Mouse (Mus musculus): ENCODE measurements at regions not wholly inside any gene's neighbourhood (a gene's known extent, or its start where the extent isn't known, plus 50 kb on each side); places are given as distances from the start of the nearest gene placed in this dataset.
"Not testable (repeated sequence)": the region's sequence is repeated elsewhere in the genome, so short reads cannot be mapped to it uniquely, and the experiment has no call there.

DNA sequence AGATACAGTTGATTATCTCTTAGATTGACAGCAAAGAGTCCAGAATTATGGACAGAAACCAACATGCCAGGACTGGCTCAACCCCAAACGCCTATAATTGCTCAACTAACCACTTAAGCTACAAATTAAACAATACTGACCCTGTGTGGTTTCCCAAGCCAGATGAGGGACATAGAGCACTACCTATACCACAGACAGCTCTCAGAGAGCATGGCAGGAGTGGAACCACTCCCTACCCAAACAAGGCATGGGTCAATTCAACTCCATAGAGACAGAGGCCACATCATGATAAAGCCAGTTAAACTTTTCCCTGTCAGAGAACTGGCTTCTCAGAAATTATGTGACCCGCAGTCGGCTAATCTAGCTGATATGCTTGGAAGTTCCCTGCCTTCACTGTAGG is 490.7 kb upstream of the Tbl1xr1 start:
- Histone ChIP-seq H3K4me1 (ENCODE audit: control insufficient read depth, insufficient read depth, low read depth, low read length) (no peaks in the 10 kb centered on the region), H3K36me3 (ENCODE audit: control insufficient read depth, insufficient read depth, low read length) (no peaks in the 10 kb centered on the region), H3K9me3 (ENCODE audit: control insufficient read depth, low read length) (no peaks in the 10 kb centered on the region), H3K27ac (ENCODE audit: low read depth, low read length) (no peak overlapping the region), H3K27me3 (replicated peaks; ENCODE audit: control insufficient read depth, insufficient read depth, low read length) (no peaks in the 10 kb centered on the region), H3K4me2 (ENCODE audit: low read length) (no peak overlapping the region), H3K4me3 (ENCODE audit: low read length) (no peak overlapping the region), H3K9ac (ENCODE audit: low read depth, low read length) (no peak overlapping the region)
- WGBS: 87% methylated on average over 3 of the region's 3 CpGs
- no peak for ATAC-seq

DNA sequence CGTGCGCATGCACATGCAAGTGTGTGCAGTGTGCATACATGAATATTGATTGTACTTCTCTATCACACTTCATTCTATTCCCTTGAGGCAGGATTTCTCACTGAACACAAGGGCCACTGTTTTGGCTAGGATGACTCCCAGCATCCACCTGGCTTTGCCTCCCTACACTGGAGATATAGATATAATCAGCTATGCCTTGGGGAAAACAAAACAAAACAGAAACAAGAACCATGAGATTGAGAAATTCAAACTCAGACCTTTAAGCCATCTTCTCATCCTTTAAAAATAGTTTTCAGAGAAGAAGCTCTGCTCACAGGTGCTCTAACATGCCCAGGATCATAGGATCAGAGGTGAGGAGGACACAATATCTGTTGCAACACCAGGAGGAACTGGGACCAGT is 469.6 kb upstream of the Tbl1xr1 start:
- no peak overlapping the region for H3K4me2 ChIP-seq (ENCODE audit: low read length)
- ATAC-seq: no peak
- no peak overlapping the region for H3K9ac ChIP-seq (ENCODE audit: low read depth, low read length)
- 98% methylated on average over 2 of the region's 2 CpGs for WGBS
- H3K27me3 ChIP-seq (replicated peaks; ENCODE audit: control insufficient read depth, insufficient read depth, low read length): no peaks in the 10 kb centered on the region
- H3K4me3 ChIP-seq (ENCODE audit: low read length): no peak overlapping the region
- H3K4me1 ChIP-seq (ENCODE audit: control insufficient read depth, insufficient read depth, low read depth, low read length): no peaks in the 10 kb centered on the region
- no peaks in the 10 kb centered on the region for H3K36me3 ChIP-seq (ENCODE audit: control insufficient read depth, insufficient read depth, low read length)
- H3K27ac ChIP-seq (ENCODE audit: low read depth, low read length): no peak overlapping the region
- peaks cover 3% of the 10 kb centered on the region; the same call in 1 of the 2 replicates for H3K9me3 ChIP-seq (ENCODE audit: control insufficient read depth, low read length)

DNA sequence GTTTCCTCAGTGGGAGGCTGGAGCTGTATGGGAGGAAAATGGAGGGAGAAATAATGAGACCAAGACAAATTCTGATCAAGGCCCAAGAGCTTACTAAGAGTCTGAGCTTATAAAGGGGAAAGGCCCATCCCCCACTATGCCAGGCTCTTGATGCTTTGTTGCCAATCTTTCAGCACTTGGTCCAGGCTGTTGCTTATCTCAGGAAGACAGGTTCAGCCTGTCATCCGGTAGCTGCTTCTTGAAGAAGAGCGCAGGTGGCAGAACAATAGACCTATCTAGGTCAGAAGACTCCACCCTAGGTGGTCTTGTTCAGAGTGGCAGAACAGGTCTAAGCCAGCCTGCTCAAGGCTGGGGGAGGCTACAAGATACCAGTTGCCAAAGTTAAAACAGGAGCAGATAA is 466.2 kb upstream of the Tbl1xr1 start:
- no peaks in the 10 kb centered on the region for H3K36me3 ChIP-seq (ENCODE audit: control insufficient read depth, insufficient read depth, low read length)
- H3K27ac ChIP-seq (ENCODE audit: low read depth, low read length): no peak overlapping the region
- no peak overlapping the region for H3K9ac ChIP-seq (ENCODE audit: low read depth, low read length)
- no peaks in the 10 kb centered on the region for H3K4me1 ChIP-seq (ENCODE audit: control insufficient read depth, insufficient read depth, low read depth, low read length)
- peaks cover 3% of the 10 kb centered on the region; the same call in 1 of the 2 replicates for H3K9me3 ChIP-seq (ENCODE audit: control insufficient read depth, low read length)
- 85% methylated on average over 2 of the region's 2 CpGs for WGBS
- H3K4me2 ChIP-seq (ENCODE audit: low read length): no peak overlapping the region
- no peak overlapping the region for H3K4me3 ChIP-seq (ENCODE audit: low read length)
- no peaks in the 10 kb centered on the region for H3K27me3 ChIP-seq (replicated peaks; ENCODE audit: control insufficient read depth, insufficient read depth, low read length)
- no peak for ATAC-seq

DNA sequence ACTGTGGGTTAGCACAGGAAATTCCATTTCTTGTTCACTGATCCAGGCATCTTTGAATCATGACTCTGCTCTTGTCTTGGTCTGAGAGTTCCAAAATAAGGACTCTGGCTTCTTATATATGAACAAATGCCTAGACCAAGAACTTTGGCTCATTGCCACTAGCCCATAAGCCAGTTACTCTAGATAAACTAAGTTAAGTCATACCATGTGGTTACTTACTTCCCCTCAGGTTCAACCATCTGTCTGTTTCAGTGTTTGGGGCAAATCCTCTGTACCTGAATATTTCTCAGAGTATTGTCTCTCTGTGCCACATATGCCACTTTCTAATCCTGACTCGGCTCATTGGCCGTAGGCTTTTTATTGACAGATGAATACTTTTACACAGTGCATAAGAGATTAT is 454.7 kb upstream of the Tbl1xr1 start:
- Histone ChIP-seq H3K27ac (ENCODE audit: low read depth, low read length) (no peak overlapping the region), H3K9ac (ENCODE audit: low read depth, low read length) (no peak overlapping the region), H3K4me1 (ENCODE audit: control insufficient read depth, insufficient read depth, low read depth, low read length) (peaks cover 4% of the 10 kb centered on the region; the same call in 1 of the 2 replicates), H3K36me3 (ENCODE audit: control insufficient read depth, insufficient read depth, low read length) (no peaks in the 10 kb centered on the region), H3K4me3 (ENCODE audit: low read length) (no peak overlapping the region), H3K9me3 (ENCODE audit: control insufficient read depth, low read length) (no peaks in the 10 kb centered on the region), H3K4me2 (ENCODE audit: low read length) (no peak overlapping the region), H3K27me3 (replicated peaks; ENCODE audit: control insufficient read depth, insufficient read depth, low read length) (no peaks in the 10 kb centered on the region)
- no peak for ATAC-seq
- WGBS: 97% methylated on average over 2 of the region's 2 CpGs

DNA sequence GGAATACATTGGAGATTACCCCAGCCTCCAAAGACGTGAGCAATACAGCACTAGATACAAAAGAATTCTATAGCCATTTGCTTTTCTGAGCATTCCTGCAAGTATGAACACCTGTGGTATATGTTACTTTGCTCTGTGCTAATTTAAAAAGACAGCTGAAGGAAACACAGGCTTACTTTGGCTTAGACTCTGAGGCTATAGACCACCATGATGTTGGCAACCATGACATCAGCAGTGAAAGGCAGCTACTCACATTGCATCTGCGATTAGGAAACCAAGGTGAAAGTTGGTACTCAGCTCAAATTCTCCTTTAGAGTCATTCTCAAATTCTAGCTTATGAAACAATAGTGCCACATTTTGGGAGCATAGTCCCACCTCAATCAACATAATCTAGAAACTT is 451.4 kb upstream of the Tbl1xr1 start:
- H3K27me3 ChIP-seq (replicated peaks; ENCODE audit: control insufficient read depth, insufficient read depth, low read length): no peaks in the 10 kb centered on the region
- H3K9me3 ChIP-seq (ENCODE audit: control insufficient read depth, low read length): no peaks in the 10 kb centered on the region
- H3K4me3 ChIP-seq (ENCODE audit: low read length): no peak overlapping the region
- no peak for ATAC-seq
- no peak overlapping the region for H3K27ac ChIP-seq (ENCODE audit: low read depth, low read length)
- no peak overlapping the region for H3K9ac ChIP-seq (ENCODE audit: low read depth, low read length)
- 95% methylated on average over 2 of the region's 2 CpGs for WGBS
- no peak overlapping the region for H3K4me2 ChIP-seq (ENCODE audit: low read length)
- no peaks in the 10 kb centered on the region for H3K36me3 ChIP-seq (ENCODE audit: control insufficient read depth, insufficient read depth, low read length)
- peaks cover 4% of the 10 kb centered on the region; the same call in 1 of the 2 replicates for H3K4me1 ChIP-seq (ENCODE audit: control insufficient read depth, insufficient read depth, low read depth, low read length)

DNA sequence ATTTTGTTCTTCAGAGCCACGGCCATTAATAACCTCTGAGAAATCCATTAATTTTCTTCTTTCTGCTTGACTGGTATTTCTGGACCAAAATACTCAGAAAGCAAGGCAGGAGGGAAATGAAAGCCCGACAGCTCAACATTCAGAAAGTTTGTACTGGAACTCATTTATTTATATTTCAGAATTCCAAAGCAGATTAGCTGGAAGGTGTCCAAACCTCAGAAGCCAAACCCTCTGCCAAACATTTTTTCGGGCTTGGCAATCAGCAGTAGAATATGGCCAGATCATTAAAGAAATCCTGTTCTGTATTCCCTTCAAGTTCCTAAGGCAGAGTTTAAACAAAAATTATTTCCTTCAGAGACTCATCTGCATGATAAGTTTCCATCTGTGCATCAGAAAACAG is 450.4 kb upstream of the Tbl1xr1 start:
- H3K27ac ChIP-seq (ENCODE audit: low read depth, low read length): 0 out of 2 replicates have a peak overlapping the region, but pooled peaks have one; percentile 29
- ATAC-seq: no peak
- no peaks in the 10 kb centered on the region for H3K27me3 ChIP-seq (replicated peaks; ENCODE audit: control insufficient read depth, insufficient read depth, low read length)
- H3K4me3 ChIP-seq (ENCODE audit: low read length): no peak overlapping the region
- no peaks in the 10 kb centered on the region for H3K36me3 ChIP-seq (ENCODE audit: control insufficient read depth, insufficient read depth, low read length)
- WGBS: 32% methylated on average over 3 of the region's 3 CpGs
- H3K4me1 ChIP-seq (ENCODE audit: control insufficient read depth, insufficient read depth, low read depth, low read length): peaks cover 4% of the 10 kb centered on the region; the same call in 1 of the 2 replicates
- H3K9ac ChIP-seq (ENCODE audit: low read depth, low read length): no peak overlapping the region
- no peaks in the 10 kb centered on the region for H3K9me3 ChIP-seq (ENCODE audit: control insufficient read depth, low read length)
- no peak overlapping the region for H3K4me2 ChIP-seq (ENCODE audit: low read length)

DNA sequence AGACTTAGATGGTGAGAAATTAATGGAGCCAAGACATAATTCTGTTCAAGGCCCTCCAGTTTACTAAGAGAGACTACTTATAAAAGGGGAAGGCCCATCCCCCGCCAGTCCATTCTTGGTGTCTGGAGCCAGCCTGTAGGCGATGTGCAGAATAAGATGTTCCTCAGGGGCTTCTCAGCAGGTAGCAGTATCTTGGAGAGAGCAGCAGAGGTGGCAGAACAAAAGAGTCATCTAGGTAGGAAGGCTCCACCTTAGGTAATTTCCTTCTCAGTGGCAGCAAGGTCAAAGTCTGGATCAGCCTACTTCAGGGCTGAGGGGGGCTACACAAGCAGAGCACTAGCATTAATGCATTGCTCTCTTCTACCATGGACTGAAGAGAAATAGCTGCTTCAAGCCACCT is 449.4 kb upstream of the Tbl1xr1 start:
- not testable (repeated sequence) for H3K9ac ChIP-seq (ENCODE audit: low read depth, low read length); H3K9me3 ChIP-seq (ENCODE audit: control insufficient read depth, low read length); H3K27me3 ChIP-seq (replicated peaks; ENCODE audit: control insufficient read depth, insufficient read depth, low read length); ATAC-seq; H3K27ac ChIP-seq (ENCODE audit: low read depth, low read length); H3K4me2 ChIP-seq (ENCODE audit: low read length); H3K36me3 ChIP-seq (ENCODE audit: control insufficient read depth, insufficient read depth, low read length); H3K4me3 ChIP-seq (ENCODE audit: low read length); H3K4me1 ChIP-seq (ENCODE audit: control insufficient read depth, insufficient read depth, low read depth, low read length)
- WGBS: 77% methylated on average over 2 of the region's 2 CpGs

DNA sequence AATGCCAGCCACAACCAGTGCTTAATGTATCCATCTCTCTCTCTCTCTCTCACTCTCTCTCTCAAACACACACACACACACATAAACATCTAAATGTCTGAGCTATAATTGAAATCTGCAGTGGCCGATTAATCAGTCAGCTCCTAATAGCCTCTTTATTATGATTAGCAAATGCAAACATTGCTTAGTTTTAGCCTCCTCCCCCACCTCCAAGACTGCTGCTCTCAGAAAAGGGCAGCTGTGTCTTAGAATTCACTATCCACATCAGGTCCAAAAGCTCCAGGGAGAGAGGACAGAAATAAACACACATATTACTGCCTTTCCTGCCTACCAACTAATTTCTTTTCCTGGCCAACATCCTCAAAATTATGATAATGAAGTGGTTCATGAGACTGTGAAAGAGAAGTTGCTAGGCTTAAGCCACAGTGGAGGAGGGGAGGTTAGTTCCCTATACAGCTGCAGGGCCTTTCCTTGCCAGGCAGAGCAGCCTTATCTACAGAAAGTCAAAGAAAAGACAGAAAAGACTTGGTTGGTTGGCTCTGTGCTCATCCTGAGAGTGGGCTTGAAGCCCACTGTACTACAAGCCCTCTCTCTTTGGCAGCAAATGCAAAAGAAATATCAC is 442.7 kb upstream of the Tbl1xr1 start:
- Histone ChIP-seq H3K4me1 (ENCODE audit: control insufficient read depth, insufficient read depth, low read depth, low read length) (no peaks in the 10 kb centered on the region), H3K4me2 (ENCODE audit: low read length) (no peak overlapping the region), H3K27me3 (replicated peaks; ENCODE audit: control insufficient read depth, insufficient read depth, low read length) (no peaks in the 10 kb centered on the region), H3K4me3 (ENCODE audit: low read length) (no peak overlapping the region), H3K27ac (ENCODE audit: low read depth, low read length) (peak overlapping the region; percentile 42; the same call in 1 of the 2 replicates), H3K9me3 (ENCODE audit: control insufficient read depth, low read length) (no peaks in the 10 kb centered on the region), H3K9ac (ENCODE audit: low read depth, low read length) (no peak overlapping the region), H3K36me3 (ENCODE audit: control insufficient read depth, insufficient read depth, low read length) (no peaks in the 10 kb centered on the region)
- peak; percentile 97 for ATAC-seq
- WGBS: 21% methylated on average over 1 of the region's 1 CpGs

DNA sequence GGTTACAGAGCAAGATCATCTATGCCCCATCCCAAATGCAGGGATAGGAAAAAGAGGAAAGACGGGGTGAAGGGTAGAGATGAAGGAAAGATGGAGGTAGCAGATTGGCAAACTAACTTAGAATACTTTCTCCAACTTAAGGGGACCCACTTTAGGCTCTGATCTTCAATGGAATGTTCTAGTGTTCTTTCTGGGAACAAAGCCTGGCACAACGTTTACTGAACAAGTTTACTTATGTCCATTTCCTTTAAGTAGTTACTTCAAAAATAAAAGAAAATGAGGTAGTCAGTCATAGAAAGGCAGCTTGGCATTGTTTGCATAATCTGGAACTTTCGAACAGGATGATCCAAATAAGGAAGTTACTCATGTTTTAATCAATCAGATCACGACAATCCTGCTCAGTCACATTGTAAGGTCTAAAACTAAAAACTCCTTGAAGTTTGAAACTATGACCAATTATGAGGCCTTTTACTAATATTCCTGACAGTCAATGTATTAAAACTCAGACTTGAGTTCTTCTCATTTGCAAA is 441.7 kb upstream of the Tbl1xr1 start:
- ATAC-seq: no peak
- H3K4me1 ChIP-seq (ENCODE audit: control insufficient read depth, insufficient read depth, low read depth, low read length): no peaks in the 10 kb centered on the region
- WGBS: 90% methylated on average over 4 of the region's 4 CpGs

More for the DNA sequence above, 441.7 kb upstream of the Tbl1xr1 start:
- Histone ChIP-seq H3K27ac (ENCODE audit: low read depth, low read length) (no peak overlapping the region), H3K9me3 (ENCODE audit: control insufficient read depth, low read length) (no peaks in the 10 kb centered on the region), H3K9ac (ENCODE audit: low read depth, low read length) (no peak overlapping the region), H3K27me3 (replicated peaks; ENCODE audit: control insufficient read depth, insufficient read depth, low read length) (no peaks in the 10 kb centered on the region), H3K4me3 (ENCODE audit: low read length) (no peak overlapping the region), H3K36me3 (ENCODE audit: control insufficient read depth, insufficient read depth, low read length) (no peaks in the 10 kb centered on the region), H3K4me2 (ENCODE audit: low read length) (no peak overlapping the region)
